Mouse (Mus musculus) heart, postnatal 10 days (tissue): ENCODE measurements around the gene Nploc4. TPM values are rescaled to one million over a fixed set of nuclear protein-coding genes. Genes with fewer than 3 reads are reported as not detected.
A peak's percentile ranks its signal among the peaks of the same experiment; 100 is the strongest.

Experiments used
- DNase-seq, 2 experiments: peaks; one replicate each; pipeline ENCODE4 v3.0.0; 2021
- intact Hi-C: fragments of 180-260 bp; cut with DNase I; formaldehyde crosslinking; loops from one replicate; pipeline ENCODE4 v1.15.1; 2025
- total RNA-seq, 2 experiments: library from RNA; stranded (reverse); gene quantifications; 2 replicates each; pipeline ENCODE4 v1.2.3; 2021

The Nploc4 gene
- total RNA-seq, 2 experiments from 2014 or later: 53.9 to 59.6 TPM

- DNase-seq: no peak
- intact Hi-C loops: no loop called here
These were observed 57.2 kb downstream of the Nploc4 start for GRCm38 (mm10) chr11:120380271-120380670.

- intact Hi-C loops: no loop called here
- DNase-seq: peak; percentile 93 to 94
These were observed 58.6 kb downstream of the Nploc4 start, which contains the start of gene Faap100 for GRCm38 (mm10) chr11:120378611-120379540. Faap100 (minus strand) TSS chr11:120378764.

DNA sequence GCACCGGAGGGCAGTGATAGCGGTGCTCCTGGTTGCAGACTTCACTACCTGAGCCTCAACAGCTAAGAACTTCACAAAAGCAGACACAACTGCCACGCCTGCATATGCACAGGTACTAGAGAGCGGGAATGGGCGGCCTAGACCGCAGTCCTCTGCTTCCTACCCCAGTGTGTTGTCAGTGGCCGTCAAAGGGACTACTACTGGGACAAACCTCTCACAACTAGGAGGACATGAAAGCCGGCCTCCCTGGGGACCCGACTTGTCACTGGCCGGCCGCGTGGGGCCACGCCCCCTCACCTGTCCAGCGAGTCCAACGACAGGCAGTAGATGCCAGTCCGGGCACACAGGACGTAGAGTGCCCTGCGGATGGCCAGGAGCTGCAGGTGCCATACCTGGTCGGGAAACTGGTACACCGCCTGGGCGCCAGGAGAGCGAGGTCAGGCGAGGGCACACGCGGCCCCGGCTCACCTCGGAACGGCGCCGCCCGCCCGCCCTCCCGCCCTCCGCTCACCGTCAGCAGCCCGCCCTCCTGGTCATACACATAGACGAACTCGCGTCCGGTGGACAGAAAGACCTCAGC is 59.4 kb downstream of the Nploc4 start:
- DNase-seq: peak in 1 of 2 experiments; percentile 54
- intact Hi-C loops: no loop called here

DNA sequence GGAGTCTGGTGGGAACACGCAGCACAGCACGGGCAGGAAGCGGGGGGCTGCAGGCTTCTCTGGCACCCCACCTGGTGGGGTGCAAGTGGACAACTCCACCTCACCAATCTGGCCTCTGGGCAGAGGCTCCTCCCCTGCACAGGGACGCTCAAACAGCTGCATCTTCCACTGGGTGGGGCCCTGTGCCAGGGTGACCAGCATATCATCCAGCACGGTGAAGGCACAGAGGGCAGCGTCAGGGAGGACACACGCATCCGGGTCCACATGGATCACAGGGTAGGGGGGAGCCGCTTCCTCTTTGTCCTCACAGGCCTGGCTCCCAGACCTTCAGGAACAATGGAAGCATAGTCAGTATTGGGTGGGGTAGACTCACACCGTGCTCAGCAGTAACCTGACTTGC is 60.2 kb downstream of the Nploc4 start:
- intact Hi-C loops: no loop called here

GRCm38 (mm10) chr11:120376302-120377160 is 61.0 kb downstream of the Nploc4 start:
- DNase-seq: no peak
- intact Hi-C loops: no loop called here

More for the DNA sequence above, 60.2 kb downstream of the Nploc4 start:
- DNase-seq: no peak

DNA sequence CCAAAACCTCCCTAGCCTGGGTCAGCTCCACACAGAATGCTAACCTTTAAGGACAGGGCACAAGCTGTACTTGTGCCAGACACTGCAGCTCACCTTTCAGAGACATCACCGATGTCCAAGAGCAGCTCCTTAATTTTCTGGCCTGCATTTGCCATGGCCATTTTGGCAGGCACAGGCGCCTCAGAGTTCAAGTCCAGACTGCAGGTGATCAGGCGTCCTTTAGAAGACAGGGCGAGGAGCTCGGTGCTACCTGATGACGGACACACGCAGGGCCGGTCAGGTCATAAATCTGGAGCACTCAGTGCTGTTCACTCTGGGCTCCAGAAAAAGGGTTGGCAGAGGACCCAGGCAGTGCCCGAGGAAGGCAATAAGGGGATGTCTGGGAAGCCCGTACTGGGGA is 62.2 kb downstream of the Nploc4 start:
- no peak for DNase-seq
- intact Hi-C loops: no loop called here

GRCm38 (mm10) chr11:120373820-120374586 is 63.5 kb downstream of the Nploc4 start:
- intact Hi-C loops: no loop called here
- peak; percentile 89 to 91 for DNase-seq

GRCm38 (mm10) chr11:120373025-120373424 is 64.5 kb downstream of the Nploc4 start:
- intact Hi-C loops: no loop called here

GRCm38 (mm10) chr11:120369656-120370055 is 67.9 kb downstream of the Nploc4 start:
- DNase-seq: peak; percentile 75 to 86
- intact Hi-C loops: loop anchor here (2.0 kb wide), 2 partner anchors 17 to 257 kb away; no protein-coding TSS in a partner anchor

More at GRCm38 (mm10) chr11:120373025-120373424, 64.5 kb downstream of the Nploc4 start:
- no peak for DNase-seq

- intact Hi-C loops: no loop called here
- DNase-seq: no peak
These were observed 71.0 kb downstream of the Nploc4 start for GRCm38 (mm10) chr11:120366443-120367027.

DNA sequence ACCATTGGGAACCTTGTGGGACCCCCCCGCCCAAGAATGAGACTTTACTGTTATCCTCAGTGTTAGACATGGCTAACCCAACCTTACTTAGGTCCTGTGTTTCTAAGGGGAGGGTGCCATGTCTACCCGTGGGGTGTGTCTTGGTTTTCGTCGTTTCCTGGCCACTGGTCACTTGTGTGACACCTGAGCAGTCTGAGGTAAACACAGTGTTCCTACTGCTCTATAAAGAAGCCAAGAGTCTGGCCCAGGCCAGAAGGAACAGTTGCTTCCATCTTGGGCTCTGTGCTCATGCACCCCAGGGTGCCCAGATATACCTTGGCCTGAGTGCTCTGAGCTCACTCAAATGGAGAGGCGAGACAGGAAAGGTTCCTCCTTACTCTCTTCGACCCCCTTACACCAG is 74.6 kb downstream of the Nploc4 start:
- no peak for DNase-seq
- intact Hi-C loops: no loop called here

GRCm38 (mm10) chr11:120361295-120361694 is 76.2 kb downstream of the Nploc4 start, which contains the start of gene Fscn2:
Fscn2 (plus strand) TSS chr11:120361534.
- no peak for DNase-seq
- intact Hi-C loops: no loop called here

DNA sequence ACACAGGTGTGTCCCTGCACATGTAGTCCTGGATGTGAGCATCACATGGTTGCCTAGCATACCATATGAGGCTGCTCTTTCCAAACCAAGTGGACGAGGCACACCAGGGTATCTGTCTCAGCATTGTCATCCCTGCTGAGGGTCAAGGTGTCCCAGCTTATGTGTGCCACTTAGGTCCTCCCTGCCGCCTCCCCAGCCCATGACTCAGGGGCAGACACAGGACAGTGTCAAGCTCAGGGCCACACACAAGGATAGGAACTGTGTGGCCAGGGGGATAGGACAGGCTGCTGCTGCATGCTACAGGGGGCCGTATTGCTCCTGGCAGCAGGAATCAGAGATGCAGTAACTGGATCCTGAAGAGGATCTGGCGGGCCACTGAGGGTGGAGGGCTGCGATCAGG is 76.8 kb downstream of the Nploc4 start:
- intact Hi-C loops: no loop called here
- DNase-seq: no peak

GRCm38 (mm10) chr11:120360062-120360461 is 77.4 kb downstream of the Nploc4 start:
- DNase-seq: peak; percentile 76 to 77
- intact Hi-C loops: no loop called here

GRCm38 (mm10) chr11:120359391-120359790 is 78.1 kb downstream of the Nploc4 start:
- peak; percentile 71 for DNase-seq
- intact Hi-C loops: no loop called here

DNA sequence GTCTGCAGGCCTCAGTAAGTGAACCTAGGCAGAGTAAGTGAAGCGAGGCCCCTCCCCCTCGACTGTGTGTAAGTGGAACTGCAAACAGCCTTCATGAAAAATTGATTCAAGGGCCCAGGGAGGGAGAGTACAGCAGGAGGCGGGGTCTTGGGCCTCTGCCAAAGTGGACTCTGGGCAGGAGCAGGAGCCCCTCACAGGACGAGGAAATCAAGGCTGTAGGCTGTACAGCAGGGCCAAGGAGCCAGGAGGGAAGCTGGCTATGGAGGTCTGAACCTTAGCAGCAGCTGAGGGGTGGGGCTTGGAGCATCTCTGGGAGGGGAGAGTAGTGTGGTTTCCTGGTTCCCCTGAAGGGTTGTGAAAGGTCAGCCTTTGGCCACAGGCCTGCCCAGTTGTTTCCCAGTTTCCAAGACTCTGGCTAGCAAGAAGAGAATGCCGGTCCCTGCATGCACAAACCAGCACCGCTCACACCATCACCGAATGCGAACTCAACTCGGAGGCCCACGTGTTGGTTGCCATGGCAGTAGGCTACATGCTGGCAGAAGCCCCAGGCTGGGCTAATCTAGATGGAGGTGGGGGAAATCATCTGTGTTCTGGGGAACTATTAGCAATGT is 79.6 kb downstream of the Nploc4 start:
- intact Hi-C loops: no loop called here
- DNase-seq: peak; percentile 72 to 78

GRCm38 (mm10) chr11:120356900-120357299 is 80.6 kb downstream of the Nploc4 start:
- intact Hi-C loops: no loop called here
- DNase-seq: no peak

- intact Hi-C loops: no loop called here
- no peak for DNase-seq
These were observed 81.1 kb downstream of the Nploc4 start for GRCm38 (mm10) chr11:120356319-120356840.
